Mouse (Mus musculus) kidney, postnatal 0 days (tissue): ENCODE measurements at regions not wholly inside any gene's neighbourhood (a gene's known extent, or its start where the extent isn't known, plus 50 kb on each side); places are given as distances from the start of the nearest gene placed in this dataset.

Experiments used
- ATAC-seq: fragments of 200-750 bp; cut with Nextera tagmentation; replicated peaks from 2 replicates; pipeline ENCODE4 v1.8.0; 2017; ENCODE audit warnings: low read depth, moderate number of reproducible peaks, moderate TSS enrichment, moderate library complexity; ENCODE audit not compliant: low FRiP score
- DNase-seq: peaks from one replicate; pipeline ENCODE4 v3.0.0-alpha.2; 2016; ENCODE audit warnings: low spot score
- H3K27ac ChIP-seq: fragments of 300-500 bp; sonication (generic); 2 replicates; pipeline ENCODE4 v1.5.1; 2014; ENCODE audit warnings: mild to moderate bottlenecking
- H3K27me3 ChIP-seq: fragments of 300-500 bp; sonication (generic); 2 replicates; pipeline ENCODE4 v1.6.1; 2014; ENCODE audit warnings: low read length, mixed read lengths; ENCODE audit not compliant: insufficient read depth
- H3K36me3 ChIP-seq: fragments of 300-500 bp; sonication (generic); 2 replicates; pipeline ENCODE4 v1.6.1; 2014; ENCODE audit warnings: low read length, mixed read lengths; ENCODE audit not compliant: insufficient read depth
- H3K4me1 ChIP-seq: fragments of 300-500 bp; sonication (generic); replicated peaks from 2 replicates; pipeline ENCODE4 v1.6.1; 2014; ENCODE audit warnings: antibody characterized with exemption, low read length, mixed read lengths; ENCODE audit not compliant: insufficient read depth
- H3K4me2 ChIP-seq: fragments of 300-500 bp; sonication (generic); 2 replicates; pipeline ENCODE4 v1.6.1; 2014; ENCODE audit warnings: mild to moderate bottlenecking, low read length, moderate library complexity, mixed read lengths
- H3K4me3 ChIP-seq: fragments of 300-500 bp; sonication (generic); replicated peaks from 2 replicates; pipeline ENCODE4 v1.5.1; 2014; ENCODE audit warnings: low read depth, low read length
- H3K9ac ChIP-seq: fragments of 300-500 bp; sonication (generic); 2 replicates; pipeline ENCODE4 v1.6.1; 2014; ENCODE audit warnings: low read depth, low read length
- H3K9me3 ChIP-seq: fragments of 300-500 bp; sonication (generic); replicated peaks from 2 replicates; pipeline ENCODE4 v1.6.1; 2016; ENCODE audit warnings: low read length, inconsistent platforms, mixed read lengths
- CTCF ChIP-seq: IDR thresholded peaks from 2 replicates; pipeline ENCODE4 v1.5.1; 2016; ENCODE audit warnings: antibody characterized with exemption, low read depth, mild to moderate bottlenecking, moderate library complexity
- WGBS: fragments of 180-500 bp; shearing (Covaris S2); extraction: QIAGEN DNeasy Blood & Tissue Kit; methylation state at CpG from one replicate; pipeline ENCODE4 v1.1.7; 2014; 5-methylcytosine and 5-hydroxymethylcytosine counted together

GRCm38 (mm10) chr2:174563917-174564316 lies 79.4 kb upstream of the Zfp831 start:
- DNase-seq, result no peak
- no peak overlapping the region for H3K9ac ChIP-seq
- no peaks in the 10 kb centered on the region for H3K9me3 ChIP-seq
- H3K4me1 ChIP-seq, result no peaks in the 10 kb centered on the region
- H3K36me3 ChIP-seq, result no peaks in the 10 kb centered on the region
- no peak for ATAC-seq
- no peak for TF ChIP-seq CTCF
- no peak overlapping the region for H3K4me2 ChIP-seq
- H3K27ac ChIP-seq, result no peak overlapping the region
- H3K4me3 ChIP-seq, result no peak overlapping the region
- 83% methylated on average over 3 of the region's 3 CpGs for WGBS
- no peaks in the 10 kb centered on the region for H3K27me3 ChIP-seq

- Histone ChIP-seq H3K27ac (no peak overlapping the region), H3K4me3 (no peak overlapping the region), H3K27me3 (no peaks in the 10 kb centered on the region), H3K9ac (no peak overlapping the region), H3K9me3 (no peaks in the 10 kb centered on the region), H3K4me1 (no peaks in the 10 kb centered on the region), H3K36me3 (no peaks in the 10 kb centered on the region), H3K4me2 (no peak overlapping the region)
- ATAC-seq (no peak), DNase-seq (no peak)
- TF ChIP-seq CTCF, result no peak
- 33% methylated on average over 5 of the region's 5 CpGs for WGBS
Measured at GRCm38 (mm10) chr2:174564817-174565216, 78.5 kb upstream of the Zfp831 start.

GRCm38 (mm10) chr2:174565891-174566290 lies 77.4 kb upstream of the Zfp831 start:
- ATAC-seq (no peak), DNase-seq (no peak)
- Histone ChIP-seq H3K9me3 (no peaks in the 10 kb centered on the region), H3K27ac (no peak overlapping the region), H3K4me1 (no peaks in the 10 kb centered on the region), H3K4me2 (no peak overlapping the region), H3K27me3 (no peaks in the 10 kb centered on the region), H3K4me3 (no peak overlapping the region), H3K36me3 (no peaks in the 10 kb centered on the region), H3K9ac (no peak overlapping the region)
- no peak for TF ChIP-seq CTCF
- 67% methylated on average over 7 of the region's 7 CpGs for WGBS

GRCm38 (mm10) chr2:174566752-174567151 lies 76.6 kb upstream of the Zfp831 start:
- Histone ChIP-seq H3K27me3 (no peaks in the 10 kb centered on the region), H3K9ac (no peak overlapping the region), H3K4me3 (no peak overlapping the region), H3K4me2 (no peak overlapping the region), H3K27ac (no peak overlapping the region), H3K36me3 (no peaks in the 10 kb centered on the region), H3K9me3 (no peaks in the 10 kb centered on the region), H3K4me1 (no peaks in the 10 kb centered on the region)
- no peak for TF ChIP-seq CTCF
- WGBS, result 87% methylated on average over 4 of the region's 4 CpGs
- DNase-seq (no peak), ATAC-seq (no peak)

- TF ChIP-seq CTCF, result no peak
- Histone ChIP-seq H3K9me3 (no peaks in the 10 kb centered on the region), H3K4me1 (no peaks in the 10 kb centered on the region), H3K27me3 (no peaks in the 10 kb centered on the region), H3K4me2 (no peak overlapping the region), H3K27ac (no peak overlapping the region), H3K36me3 (no peaks in the 10 kb centered on the region), H3K4me3 (no peak overlapping the region), H3K9ac (no peak overlapping the region)
- no peak for DNase-seq
- no peak for ATAC-seq
- WGBS, result 71% methylated on average over 7 of the region's 7 CpGs
Measured at GRCm38 (mm10) chr2:174574804-174575507, 68.4 kb upstream of the Zfp831 start.

- DNase-seq (no peak), ATAC-seq (no peak)
- no peak overlapping the region for H3K4me3 ChIP-seq
- H3K4me1 ChIP-seq, result no peaks in the 10 kb centered on the region
- H3K27ac ChIP-seq, result no peak overlapping the region
- no peaks in the 10 kb centered on the region for H3K9me3 ChIP-seq
- WGBS, result 95% methylated on average over 6 of the region's 6 CpGs
- H3K9ac ChIP-seq, result no peak overlapping the region
- H3K36me3 ChIP-seq, result no peaks in the 10 kb centered on the region
- H3K4me2 ChIP-seq, result no peak overlapping the region
- TF ChIP-seq CTCF, result no peak
- H3K27me3 ChIP-seq, result no peaks in the 10 kb centered on the region
Measured at GRCm38 (mm10) chr2:174575546-174575945, 67.8 kb upstream of the Zfp831 start.
